Mouse (Mus musculus) bone marrow macrophage, adult 2 months (primary cell): Measurements from ENCODE around the gene Pfkfb3.

Experiments
- CTCF ChIP-seq: IDR thresholded peaks from 2 replicates; pipeline ENCODE4 v1.5.1; 2012; ENCODE audit warnings: low read depth, mild to moderate bottlenecking, low read length, moderate library complexity
- POLR2A ChIP-seq: IDR thresholded peaks from 2 replicates; pipeline ENCODE4 v1.6.1; 2012; ENCODE audit warnings: mild to moderate bottlenecking, low read depth, low read length, borderline replicate concordance

- TF ChIP-seq POLR2A (no peak), CTCF (no peak)
These were observed 117.5 kb downstream of the Pfkfb3 start for GRCm38 (mm10) chr2:11436353-11436752.
